Mouse (Mus musculus) MEL (cell line): ENCODE results near the gene Ergic1.
A peak's percentile ranks its signal among the peaks of the same experiment; 100 is the strongest.

Source experiments
- BHLHE40 ChIP-seq: IDR thresholded peaks from 2 replicates; pipeline ENCODE4 v1.6.1; 2012; ENCODE audit warnings: low read depth, mild to moderate bottlenecking, inconsistent platforms, low read length, improper control_type of control experiment, borderline replicate concordance
- CHD1 ChIP-seq: IDR thresholded peaks from 2 replicates; pipeline ENCODE4 v1.6.1; 2012; ENCODE audit warnings: low read depth, mild to moderate bottlenecking, inconsistent platforms, low read length, improper control_type of control experiment
- E2F4 ChIP-seq: IDR thresholded peaks from 2 replicates; pipeline ENCODE4 v1.6.1; 2011; ENCODE audit warnings: low read depth, low read length, improper control_type of control experiment, borderline replicate concordance
- EP300 ChIP-seq, 2 experiments: IDR thresholded peaks; 2 replicates each; pipeline ENCODE4 v1.6.1; 2011; ENCODE audit warnings: improper control_type of control experiment in 2 of 2, low read length in 2 of 2, low read depth in 1 of 2, mild to moderate bottlenecking in 1 of 2
- KAT2A ChIP-seq: conservative IDR thresholded peaks from 2 replicates; pipeline ENCODE4 v1.6.1; 2012; ENCODE audit warnings: low read depth, low read length, improper control_type of control experiment, inconsistent platforms
- MAFK ChIP-seq: IDR thresholded peaks from 2 replicates; pipeline ENCODE4 v1.6.1; 2011; ENCODE audit warnings: low read depth, mild to moderate bottlenecking, low read length, improper control_type of control experiment, borderline replicate concordance
- MYB ChIP-seq: IDR thresholded peaks from 2 replicates; pipeline ENCODE4 v1.6.1; 2011; ENCODE audit warnings: mild to moderate bottlenecking, low read depth, low read length, improper control_type of control experiment

DNA sequence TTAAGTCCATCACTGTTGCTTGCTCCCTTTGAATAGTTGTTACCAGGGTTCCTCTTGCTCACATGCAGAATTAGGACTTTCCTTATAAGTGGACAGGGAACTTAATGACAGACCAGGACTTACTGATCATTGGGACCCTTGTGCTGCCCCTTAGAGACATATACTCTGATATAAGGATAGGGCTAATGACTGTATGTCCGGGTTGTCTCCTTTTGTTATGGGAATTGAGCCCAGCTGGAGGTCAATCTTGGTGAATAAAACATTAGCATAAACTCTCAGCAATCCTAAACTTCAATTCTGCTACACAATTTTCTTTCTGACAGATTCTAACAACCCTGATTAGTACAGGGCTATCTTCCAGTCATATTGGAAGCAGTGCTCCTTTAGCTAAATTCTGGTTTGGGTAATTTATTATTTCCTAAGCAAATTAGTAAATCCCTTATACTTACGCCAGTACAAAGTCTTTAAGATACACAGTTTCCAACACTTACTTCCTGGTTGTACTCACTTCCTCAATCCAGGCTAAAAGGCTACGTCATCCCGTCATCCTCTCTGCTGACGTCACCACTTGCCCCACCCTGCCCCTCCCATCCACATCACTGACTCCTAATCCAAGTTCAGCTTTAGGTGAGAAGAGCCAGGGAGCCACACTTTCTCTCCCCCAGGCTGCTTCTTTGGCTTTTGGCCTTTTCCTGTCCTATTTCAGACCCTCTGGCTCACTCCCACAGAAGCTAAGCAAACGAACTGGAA lies 23.4 kb upstream of the Ergic1 start:
- TF ChIP-seq KAT2A (peak; percentile 40; the same call in 1 of the 2 replicates), MYB (no peak), EP300 (IDR thresholded peaks at IDR 0.05; ENCODE audit: low read depth in 1 of 2, low read length in 2 of 2) (peak in 1 of 2 experiments; percentile 11; a peak in 1 of 4 replicates), CHD1 (no peak), BHLHE40 (no peak), E2F4 (no peak), MAFK (no peak)
